Mouse (Mus musculus) liver, embryonic 15.5 days (tissue): ENCODE results near the gene Hist1h4k. TPM values are rescaled to one million over a fixed set of nuclear protein-coding genes. Genes with fewer than 3 reads are reported as not detected.
"Not testable (repeated sequence)": the region's sequence is repeated elsewhere in the genome, so short reads cannot be mapped to it uniquely, and the experiment has no call there.

Experiments used
- ATAC-seq: fragments of 200-750 bp; cut with Nextera tagmentation; 2 replicates; pipeline ENCODE4 v1.8.0; 2017; ENCODE audit warnings: moderate number of reproducible peaks, mild to moderate bottlenecking, moderate library complexity; ENCODE audit not compliant: insufficient read depth
- H3K27ac ChIP-seq: fragments of 300-500 bp; sonication (generic); replicated peaks from 2 replicates; pipeline ENCODE4 v1.5.1; 2015; ENCODE audit warnings: mild to moderate bottlenecking, inconsistent platforms
- H3K27me3 ChIP-seq: fragments of 300-500 bp; sonication (generic); 2 replicates; pipeline ENCODE4 v1.6.1; 2015; ENCODE audit warnings: mild to moderate bottlenecking, inconsistent platforms
- H3K36me3 ChIP-seq: fragments of 300-500 bp; sonication (generic); replicated peaks from 2 replicates; pipeline ENCODE4 v1.6.1; 2015; ENCODE audit warnings: moderate library complexity, mild to moderate bottlenecking, inconsistent platforms
- H3K4me1 ChIP-seq: fragments of 300-500 bp; sonication (generic); replicated peaks from 2 replicates; pipeline ENCODE4 v1.6.1; 2015; ENCODE audit warnings: inconsistent platforms
- H3K4me2 ChIP-seq: fragments of 300-500 bp; sonication (generic); 2 replicates; pipeline ENCODE4 v1.6.1; 2015; ENCODE audit warnings: moderate library complexity, mild to moderate bottlenecking, inconsistent platforms
- H3K4me3 ChIP-seq: fragments of 300-500 bp; sonication (generic); replicated peaks from 2 replicates; pipeline ENCODE4 v1.5.1; 2015; ENCODE audit warnings: mild to moderate bottlenecking, inconsistent platforms
- H3K9ac ChIP-seq: fragments of 300-500 bp; sonication (generic); 2 replicates; pipeline ENCODE4 v1.6.1; 2015; ENCODE audit warnings: moderate library complexity, mild to moderate bottlenecking, inconsistent platforms
- H3K9me3 ChIP-seq: fragments of 300-500 bp; sonication (generic); replicated peaks from 2 replicates; pipeline ENCODE4 v1.6.1; 2016; ENCODE audit warnings: inconsistent platforms
- WGBS: fragments of 180-500 bp; shearing (Covaris S2); methylation state at CpG from one replicate; pipeline ENCODE4 v1.1.7; 2015; ENCODE audit warnings: mixed read lengths; ENCODE audit not compliant: insufficient replicate concordance; 5-methylcytosine and 5-hydroxymethylcytosine counted together
- polyA plus RNA-seq: library from polyadenylated mRNA; unstranded; fragments of >200 nt; fragmentation: Nextera tagmentation; extraction: Ambion mirVana; gene quantifications from 2 replicates; pipeline ENCODE4 v1.2.1, GENCODE M21; 2015

Gene Hist1h4k
- polyA plus RNA-seq, 1 experiment from 2014 or later, result 4.0 TPM

DNA sequence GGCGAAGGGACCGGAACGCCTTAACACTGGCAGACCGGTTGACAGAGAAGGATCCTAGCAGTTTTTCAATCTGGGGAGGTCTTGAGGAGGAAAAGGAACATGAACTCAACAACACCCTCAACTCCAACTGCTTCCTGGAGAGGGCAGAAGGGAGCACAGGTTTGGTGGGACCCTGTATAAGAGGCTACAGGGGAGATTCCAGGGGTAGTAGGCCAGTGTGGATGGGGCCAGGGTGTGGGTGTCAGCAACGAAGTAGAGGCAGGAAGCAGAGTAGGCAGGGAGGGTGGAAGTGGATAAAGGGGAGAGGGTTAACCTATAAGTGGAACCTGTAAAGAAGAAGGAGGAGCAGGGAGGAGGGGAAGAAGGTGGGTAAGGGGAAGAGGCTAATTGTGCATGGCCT lies 16.8 kb downstream of the Hist1h4k start:
- Histone ChIP-seq H3K4me3 (no peak overlapping the region), H3K9ac (no peak overlapping the region; the same call in 1 of the 2 replicates), H3K4me2 (peak overlapping the region; percentile 85), H3K27me3 (no peaks in the 10 kb centered on the region), H3K4me1 (peaks cover 36% of the 10 kb centered on the region), H3K9me3 (no peaks in the 10 kb centered on the region), H3K36me3 (no peaks in the 10 kb centered on the region), H3K27ac (peak overlapping the region; percentile 92; the same call in 1 of the 2 replicates)
- WGBS, result 74% methylated on average over 5 of the region's 5 CpGs
- ATAC-seq, result no peak

DNA sequence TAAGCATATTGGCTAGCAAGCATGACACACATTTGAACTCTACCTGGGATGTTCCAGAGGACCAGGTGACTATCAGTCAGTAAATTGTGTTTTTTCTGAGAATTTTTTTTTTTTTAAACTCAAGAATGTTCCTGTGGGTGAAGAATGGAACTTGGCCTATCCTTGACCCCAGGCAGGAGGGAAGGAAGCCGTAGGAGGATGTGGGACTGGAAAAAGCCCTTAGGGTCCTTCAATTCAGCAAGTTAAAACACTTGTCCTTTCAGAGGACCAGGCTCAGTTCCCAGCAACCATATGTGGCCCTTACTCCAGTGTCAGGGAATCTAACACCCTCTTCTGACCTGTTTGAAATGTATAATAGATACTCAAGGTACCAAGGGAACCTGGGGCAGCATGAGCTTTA lies 20.8 kb downstream of the Hist1h4k start:
- WGBS, result 60% methylated on average over 1 of the region's 1 CpGs
- ATAC-seq, result no peak
- no peak overlapping the region for H3K4me2 ChIP-seq
- no peaks in the 10 kb centered on the region for H3K9me3 ChIP-seq
- no peak overlapping the region for H3K27ac ChIP-seq
- no peaks in the 10 kb centered on the region for H3K36me3 ChIP-seq
- H3K4me3 ChIP-seq, result no peak overlapping the region
- peaks cover 25% of the 10 kb centered on the region for H3K4me1 ChIP-seq
- H3K27me3 ChIP-seq, result no peaks in the 10 kb centered on the region
- no peak overlapping the region for H3K9ac ChIP-seq

DNA sequence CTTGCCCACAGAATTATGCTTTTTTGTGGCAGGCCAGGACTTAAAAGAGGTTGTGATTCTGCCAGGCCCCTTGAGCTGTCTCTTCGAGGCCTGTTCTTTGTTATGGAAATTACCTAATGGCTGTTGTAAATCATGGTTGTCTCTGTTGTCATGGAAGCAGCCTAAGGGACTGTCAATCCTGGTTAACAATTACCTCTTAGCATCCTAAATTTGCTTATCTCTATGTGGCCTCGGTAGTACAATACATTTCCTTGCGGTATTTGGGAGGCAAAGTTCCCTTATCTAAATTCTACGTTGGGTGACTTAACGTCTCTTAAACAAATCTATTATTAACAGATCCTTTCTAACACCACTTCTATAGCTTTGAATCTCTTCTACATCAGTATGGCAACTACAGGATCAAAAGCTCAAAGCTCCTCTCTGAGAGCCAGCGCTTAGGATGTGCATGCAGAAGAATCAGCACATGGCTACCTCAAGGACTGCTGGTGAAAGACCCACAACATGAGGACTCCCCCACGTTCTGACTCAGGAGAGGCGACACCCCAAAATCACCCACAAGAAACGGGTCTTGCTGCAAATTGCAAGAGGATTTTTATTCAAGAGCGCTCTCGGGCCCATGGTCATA lies 22.2 kb downstream of the Hist1h4k start:
- ATAC-seq, result no peak
- no peaks in the 10 kb centered on the region for H3K36me3 ChIP-seq
- WGBS, result 35% methylated on average over 11 of the region's 11 CpGs
- H3K27ac ChIP-seq, result no peak overlapping the region
- peaks cover 14% of the 10 kb centered on the region for H3K4me1 ChIP-seq
- no peak overlapping the region for H3K4me2 ChIP-seq
- H3K27me3 ChIP-seq, result no peaks in the 10 kb centered on the region
- no peak overlapping the region for H3K4me3 ChIP-seq
- no peaks in the 10 kb centered on the region for H3K9me3 ChIP-seq
- no peak overlapping the region for H3K9ac ChIP-seq

DNA sequence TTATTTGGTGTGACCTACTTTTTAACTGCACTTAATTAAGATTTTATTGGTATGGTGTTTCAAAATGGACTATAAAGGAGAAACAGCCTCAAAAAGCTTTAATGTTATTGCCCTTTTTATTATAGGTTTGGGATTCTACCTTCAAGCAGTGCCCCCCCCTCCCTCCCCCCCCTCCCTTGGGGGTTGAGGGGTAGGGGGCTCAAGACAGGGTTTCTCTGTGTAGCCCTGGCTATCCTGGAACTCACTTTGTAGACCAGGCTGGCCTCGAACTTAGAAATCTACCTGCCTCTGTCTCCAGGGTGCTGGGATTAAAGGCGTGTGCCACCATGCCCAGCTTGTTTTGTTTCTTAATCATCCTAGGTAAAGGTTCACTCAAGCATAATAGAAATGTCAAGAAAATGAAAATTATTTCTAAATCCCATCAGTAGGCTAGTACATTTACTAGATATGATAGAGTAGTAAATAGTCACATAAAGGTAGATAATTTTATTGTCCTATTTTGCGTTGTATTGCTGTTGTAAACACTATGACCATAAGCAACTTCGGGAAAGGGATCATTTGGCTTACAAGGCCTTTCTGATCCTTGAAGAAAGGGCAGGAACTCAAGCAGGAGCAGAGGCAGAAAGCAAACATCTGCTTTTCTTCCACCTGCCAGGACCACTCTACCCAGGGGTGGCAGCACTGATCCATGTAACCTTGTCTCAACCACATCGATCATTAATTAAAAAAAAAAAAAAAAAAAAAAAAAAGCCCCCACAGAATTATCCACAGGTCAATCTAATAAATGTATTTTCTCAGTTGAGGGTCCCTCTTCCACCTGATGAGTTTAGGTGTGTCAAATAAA lies 27.1 kb downstream of the Hist1h4k start:
- Histone ChIP-seq H3K4me2 (peak overlapping the region; percentile 83), H3K27ac (peak overlapping the region; percentile 95), H3K4me3 (peak overlapping the region; percentile 60), H3K9ac (peak overlapping the region; percentile 70), H3K36me3 (no peaks in the 10 kb centered on the region), H3K4me1 (peaks cover 44% of the 10 kb centered on the region), H3K9me3 (no peaks in the 10 kb centered on the region), H3K27me3 (no peaks in the 10 kb centered on the region)
- WGBS, result 45% methylated on average over 5 of the region's 5 CpGs
- no peak for ATAC-seq

GRCm38 (mm10) chr13:21722373-21722925 lies 27.9 kb downstream of the Hist1h4k start:
- peak overlapping the region; percentile 70 for H3K9ac ChIP-seq
- H3K9me3 ChIP-seq, result no peaks in the 10 kb centered on the region
- peaks cover 42% of the 10 kb centered on the region for H3K4me1 ChIP-seq
- peak overlapping the region; percentile 95 for H3K27ac ChIP-seq
- 4% methylated on average over 11 of the region's 11 CpGs for WGBS
- H3K4me2 ChIP-seq, result peak overlapping the region; percentile 83
- H3K36me3 ChIP-seq, result no peaks in the 10 kb centered on the region
- ATAC-seq, result peak; percentile 28; the same call in 1 of the 2 replicates
- H3K27me3 ChIP-seq, result no peaks in the 10 kb centered on the region
- peak overlapping the region; percentile 60 for H3K4me3 ChIP-seq

DNA sequence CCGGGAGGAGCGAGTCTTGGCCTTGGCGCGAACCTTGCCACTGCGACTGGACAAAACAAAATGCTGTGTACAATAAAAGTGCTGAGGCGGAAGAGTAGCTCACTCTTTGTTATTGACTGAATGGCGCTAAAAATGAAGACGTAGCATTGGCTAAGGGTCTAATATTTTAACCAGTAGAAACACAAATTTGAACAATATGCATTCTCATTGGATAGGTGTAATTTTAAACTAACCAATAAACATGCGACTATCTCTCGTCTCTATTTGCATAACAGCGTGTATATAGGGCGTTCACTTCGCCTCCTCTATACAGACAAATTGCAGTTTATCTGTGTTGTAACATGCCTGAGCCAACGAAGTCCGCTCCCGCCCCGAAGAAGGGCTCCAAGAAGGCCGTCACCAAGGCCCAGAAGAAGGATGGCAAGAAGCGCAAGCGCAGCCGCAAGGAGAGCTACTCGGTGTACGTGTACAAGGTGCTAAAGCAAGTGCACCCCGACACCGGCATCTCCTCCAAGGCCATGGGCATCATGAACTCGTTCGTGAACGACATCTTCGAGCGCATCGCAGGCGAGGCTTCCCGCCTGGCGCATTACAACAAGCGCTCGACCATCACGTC lies 28.4 kb downstream of the Hist1h4k start, which contains the start of gene Hist1h2bm:
Gene Hist1h2bm (plus strand): TSS at position 288 of the 616 bp plus-strand sequence.
- H3K4me3 ChIP-seq, result peak within 1 kb of the TSS; percentile 60
- H3K9ac ChIP-seq, result peak within 1 kb of the TSS; percentile 80
- H3K27me3 ChIP-seq, H3K36me3 ChIP-seq, H3K9me3 ChIP-seq: not testable (repeated sequence)
- peaks cover 46% of the 10 kb centered on the region for H3K4me1 ChIP-seq
- H3K27ac ChIP-seq, result peak within 1 kb of the TSS; percentile 95
- H3K4me2 ChIP-seq, result peak within 1 kb of the TSS; percentile 83
- under 1% methylated on average over 37 of the region's 37 CpGs for WGBS
- ATAC-seq, result peak; percentile 90

- not testable (repeated sequence) for H3K27me3 ChIP-seq, H3K36me3 ChIP-seq, H3K9me3 ChIP-seq
- Histone ChIP-seq H3K4me3 (peak overlapping the region; percentile 60), H3K9ac (peak overlapping the region; percentile 80), H3K27ac (peak overlapping the region; percentile 95), H3K4me2 (peak overlapping the region; percentile 83), H3K4me1 (peaks cover 47% of the 10 kb centered on the region)
- 2% methylated on average over 22 of the region's 44 CpGs for WGBS
- peak; percentile 30 for ATAC-seq
Measured at GRCm38 (mm10) chr13:21721107-21721756, 29.1 kb downstream of the Hist1h4k start.

GRCm38 (mm10) chr13:21718381-21719080 lies 31.8 kb downstream of the Hist1h4k start:
- peak overlapping the region; percentile 66 for H3K9ac ChIP-seq
- WGBS, result 44% methylated on average over 4 of the region's 4 CpGs
- H3K36me3 ChIP-seq, result no peaks in the 10 kb centered on the region
- H3K27ac ChIP-seq, result peak overlapping the region; percentile 93
- peaks cover 61% of the 10 kb centered on the region for H3K4me1 ChIP-seq
- H3K9me3 ChIP-seq, result no peaks in the 10 kb centered on the region
- no peak for ATAC-seq
- H3K4me3 ChIP-seq, result peak overlapping the region; percentile 57
- no peaks in the 10 kb centered on the region for H3K27me3 ChIP-seq
- H3K4me2 ChIP-seq, result peak overlapping the region; percentile 69

DNA sequence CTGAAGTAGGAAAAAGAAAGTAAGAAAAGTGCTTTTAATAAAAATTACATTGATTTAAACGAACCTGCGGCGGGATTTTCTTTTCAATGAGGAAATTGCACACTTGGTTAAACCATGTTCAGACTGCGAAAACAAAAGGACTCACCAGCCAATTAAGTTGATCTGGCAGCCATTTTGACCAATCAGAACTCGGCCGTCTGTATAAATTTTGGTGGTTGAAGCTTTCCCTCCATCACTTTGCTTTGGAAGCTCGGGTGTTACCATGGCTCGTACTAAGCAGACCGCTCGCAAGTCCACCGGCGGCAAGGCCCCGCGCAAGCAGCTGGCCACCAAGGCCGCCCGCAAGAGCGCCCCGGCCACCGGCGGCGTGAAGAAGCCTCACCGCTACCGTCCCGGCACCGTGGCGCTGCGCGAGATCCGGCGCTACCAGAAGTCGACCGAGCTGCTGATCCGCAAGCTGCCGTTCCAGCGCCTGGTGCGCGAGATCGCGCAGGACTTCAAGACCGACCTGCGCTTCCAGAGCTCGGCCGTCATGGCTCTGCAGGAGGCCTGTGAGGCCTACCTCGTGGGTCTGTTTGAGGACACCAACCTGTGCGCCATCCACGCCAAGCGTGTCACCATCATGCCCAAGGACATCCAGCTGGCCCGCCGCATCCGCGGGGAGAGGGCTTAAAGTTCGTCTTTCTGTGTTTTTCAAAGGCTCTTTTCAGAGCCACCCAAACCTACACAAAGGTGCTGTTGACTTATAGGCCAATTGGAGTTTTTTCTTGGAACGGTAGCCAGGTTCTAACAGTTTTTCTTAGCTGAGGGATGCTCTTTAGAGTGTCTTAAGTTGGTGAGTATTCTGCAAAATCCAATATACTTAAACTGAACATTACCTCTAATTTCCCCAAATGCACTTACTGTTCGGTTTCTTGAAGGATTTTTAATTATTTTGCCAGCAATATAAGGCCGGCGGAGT lies 32.6 kb downstream of the Hist1h4k start, which contains the start of gene Hist1h3h:
Gene Hist1h3h (plus strand): TSS at position 263 of the 961 bp plus-strand sequence.
- H3K9ac ChIP-seq, result peak within 1 kb of the TSS; percentile 75
- H3K4me2 ChIP-seq, result peak within 1 kb of the TSS; percentile 90
- peak within 1 kb of the TSS; percentile 62 for H3K4me3 ChIP-seq
- peak within 1 kb of the TSS; percentile 95 for H3K27ac ChIP-seq
- WGBS, result 1% methylated on average over 31 of the region's 56 CpGs
- not testable (repeated sequence) for H3K36me3 ChIP-seq, H3K9me3 ChIP-seq, H3K27me3 ChIP-seq
- peaks cover 56% of the 10 kb centered on the region for H3K4me1 ChIP-seq
- peak; percentile 11 for ATAC-seq
